Mouse (Mus musculus): ENCODE measurements around the gene Serpine1. TPM values are rescaled to one million over a fixed set of nuclear protein-coding genes. Genes with fewer than 3 reads are reported as not detected.

Serpine1 gene
- polyA plus RNA-seq, 1 experiment from 2014 or later = 0.51 TPM

DNA sequence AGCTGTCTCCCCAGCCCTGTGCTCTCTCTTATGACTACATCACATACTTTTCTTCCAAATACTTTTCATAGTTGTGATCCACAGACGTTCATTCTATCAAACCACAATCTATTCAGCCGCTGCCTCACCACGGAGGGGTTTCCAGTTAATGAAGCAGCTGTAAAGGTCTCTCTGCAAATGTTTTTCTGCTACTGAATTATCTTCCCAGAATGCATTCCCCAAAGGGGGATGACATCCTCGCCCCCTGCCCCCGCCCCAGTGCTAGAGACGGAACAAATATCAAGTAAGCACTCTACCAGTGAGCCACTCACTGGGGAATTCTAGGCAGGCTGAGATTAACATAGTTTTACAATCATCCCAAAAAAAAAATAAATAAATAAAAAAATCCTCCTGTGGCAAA lies 36.0 kb upstream of the Serpine1 start:
- ATAC-seq (ENCODE audit: insufficient number of reproducible peaks, low FRiP score, low TSS enrichment, low read depth) = no peak
- Histone ChIP-seq H3K9ac (no peak overlapping the region), H3K4me3 (replicated peaks) (no peak overlapping the region), H3K27ac (replicated peaks) (no peak overlapping the region), H3K27me3 (no peaks in the 10 kb centered on the region), H3K4me2 (replicated peaks) (no peak overlapping the region), H3K9me3 (replicated peaks) (no peaks in the 10 kb centered on the region), H3K4me1 (peaks cover 12% of the 10 kb centered on the region), H3K36me3 (peaks cover 15% of the 10 kb centered on the region)
- WGBS = 32% methylated on average over 6 of the region's 6 CpGs

DNA sequence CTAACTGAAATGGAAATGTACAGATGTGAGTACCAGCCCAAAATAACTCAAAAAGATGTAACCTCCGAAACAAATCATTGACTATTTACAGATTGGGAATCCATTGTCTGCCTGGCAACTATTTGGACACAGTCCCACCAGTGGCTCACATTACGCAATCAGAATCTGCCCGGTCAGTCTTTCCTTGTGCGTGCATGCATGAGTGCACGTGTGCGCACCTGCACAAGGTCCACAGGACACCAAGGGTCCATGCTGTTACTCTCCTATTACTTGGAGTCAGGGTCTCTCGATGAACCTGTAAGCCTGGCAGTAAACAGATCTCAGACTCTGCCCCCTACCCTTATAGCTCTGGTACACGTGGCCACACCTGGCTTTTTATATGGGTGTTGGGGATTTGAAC lies 35.6 kb upstream of the Serpine1 start:
- Histone ChIP-seq H3K9ac (no peak overlapping the region), H3K4me3 (replicated peaks) (no peak overlapping the region), H3K4me2 (replicated peaks) (no peak overlapping the region), H3K36me3 (peaks cover 11% of the 10 kb centered on the region), H3K27ac (replicated peaks) (no peak overlapping the region), H3K4me1 (peaks cover 16% of the 10 kb centered on the region), H3K27me3 (no peaks in the 10 kb centered on the region), H3K9me3 (replicated peaks) (no peaks in the 10 kb centered on the region)
- no peak for ATAC-seq (ENCODE audit: insufficient number of reproducible peaks, low FRiP score, low TSS enrichment, low read depth)
- 75% methylated on average over 8 of the region's 8 CpGs for WGBS

DNA sequence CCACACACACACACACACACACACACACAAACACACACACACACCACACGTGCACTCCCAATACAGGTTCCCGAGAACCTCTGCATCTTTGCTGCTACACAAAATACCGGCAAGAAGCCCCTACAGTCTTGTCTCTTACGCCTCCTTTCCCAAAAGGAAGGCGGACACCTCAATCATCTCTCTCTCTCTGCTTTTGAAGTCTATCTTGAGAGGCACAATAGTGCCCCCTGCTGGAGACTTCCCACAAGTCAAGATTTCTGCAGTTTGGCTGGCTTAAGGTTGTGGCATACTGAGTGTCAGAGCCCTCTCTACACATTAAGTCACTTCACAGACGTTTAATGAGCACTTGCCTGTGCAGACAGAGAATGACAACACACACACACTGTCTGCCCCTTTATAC lies 35.0 kb upstream of the Serpine1 start:
- Histone ChIP-seq H3K9ac (no peak overlapping the region), H3K4me3 (replicated peaks) (no peak overlapping the region), H3K4me2 (replicated peaks) (0 out of 2 replicates have a peak overlapping the region, but pooled peaks have one; percentile 8), H3K9me3 (replicated peaks) (no peaks in the 10 kb centered on the region), H3K27me3 (no peaks in the 10 kb centered on the region), H3K36me3 (peaks cover 8% of the 10 kb centered on the region; the same call in 1 of the 2 replicates), H3K27ac (replicated peaks) (no peak overlapping the region), H3K4me1 (peaks cover 21% of the 10 kb centered on the region)
- ATAC-seq (ENCODE audit: insufficient number of reproducible peaks, low FRiP score, low TSS enrichment, low read depth) = no peak
- WGBS = 5% methylated on average over 6 of the region's 6 CpGs

DNA sequence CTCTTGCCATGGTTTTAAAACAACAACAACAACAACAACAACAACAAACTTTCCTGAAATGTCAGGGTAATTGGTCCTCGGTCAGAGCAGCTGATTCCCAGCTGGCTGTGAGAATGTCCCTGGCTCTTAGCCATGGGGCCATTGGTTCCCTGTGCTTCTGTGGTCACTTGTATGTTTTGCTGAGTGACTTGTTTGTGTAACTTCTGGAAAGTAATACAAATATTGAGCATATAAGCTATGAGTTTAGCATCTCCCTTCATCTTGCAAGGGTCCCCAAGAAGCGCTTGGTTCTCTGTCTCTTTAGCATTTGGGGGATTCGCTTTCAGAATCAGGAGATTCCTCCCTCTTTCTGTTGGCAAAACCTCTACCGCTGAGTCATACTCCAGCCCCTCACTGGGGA lies 34.4 kb upstream of the Serpine1 start:
- no peak overlapping the region for H3K4me3 ChIP-seq (replicated peaks)
- no peak for ATAC-seq (ENCODE audit: insufficient number of reproducible peaks, low FRiP score, low TSS enrichment, low read depth)
- no peak overlapping the region for H3K4me2 ChIP-seq (replicated peaks)
- no peaks in the 10 kb centered on the region for H3K9me3 ChIP-seq (replicated peaks)
- peaks cover 8% of the 10 kb centered on the region; the same call in 1 of the 2 replicates for H3K36me3 ChIP-seq
- no peaks in the 10 kb centered on the region for H3K27me3 ChIP-seq
- 79% methylated on average over 4 of the region's 4 CpGs for WGBS
- H3K9ac ChIP-seq = no peak overlapping the region
- H3K27ac ChIP-seq (replicated peaks) = no peak overlapping the region
- H3K4me1 ChIP-seq = peaks cover 21% of the 10 kb centered on the region

DNA sequence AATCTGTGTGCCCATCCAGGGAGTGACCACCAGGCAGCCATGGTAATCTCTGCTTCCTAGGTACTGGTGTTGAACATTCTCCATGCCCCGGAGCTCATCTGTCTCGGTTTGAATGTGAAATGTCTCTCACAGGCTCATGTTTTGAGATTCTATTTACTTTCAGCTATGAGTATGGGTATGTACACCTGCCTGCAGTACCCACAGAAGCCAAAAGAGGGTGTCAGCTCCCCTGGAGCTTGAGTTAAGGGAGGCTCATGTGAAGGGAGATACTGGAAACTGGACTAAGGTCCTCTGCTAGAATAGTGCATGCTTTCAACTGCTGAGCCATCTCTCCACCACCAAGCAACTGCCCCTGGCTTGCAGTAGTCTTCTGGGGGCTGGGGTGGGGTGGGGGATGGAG lies 31.9 kb upstream of the Serpine1 start:
- Histone ChIP-seq H3K4me3 (replicated peaks) (no peak overlapping the region), H3K27ac (replicated peaks) (no peak overlapping the region), H3K36me3 (no peaks in the 10 kb centered on the region), H3K4me1 (peaks cover 21% of the 10 kb centered on the region), H3K4me2 (replicated peaks) (no peak overlapping the region), H3K9ac (no peak overlapping the region), H3K9me3 (replicated peaks) (no peaks in the 10 kb centered on the region), H3K27me3 (no peaks in the 10 kb centered on the region)
- WGBS = 87% methylated on average over 2 of the region's 2 CpGs
- ATAC-seq (ENCODE audit: insufficient number of reproducible peaks, low FRiP score, low TSS enrichment, low read depth) = no peak

DNA sequence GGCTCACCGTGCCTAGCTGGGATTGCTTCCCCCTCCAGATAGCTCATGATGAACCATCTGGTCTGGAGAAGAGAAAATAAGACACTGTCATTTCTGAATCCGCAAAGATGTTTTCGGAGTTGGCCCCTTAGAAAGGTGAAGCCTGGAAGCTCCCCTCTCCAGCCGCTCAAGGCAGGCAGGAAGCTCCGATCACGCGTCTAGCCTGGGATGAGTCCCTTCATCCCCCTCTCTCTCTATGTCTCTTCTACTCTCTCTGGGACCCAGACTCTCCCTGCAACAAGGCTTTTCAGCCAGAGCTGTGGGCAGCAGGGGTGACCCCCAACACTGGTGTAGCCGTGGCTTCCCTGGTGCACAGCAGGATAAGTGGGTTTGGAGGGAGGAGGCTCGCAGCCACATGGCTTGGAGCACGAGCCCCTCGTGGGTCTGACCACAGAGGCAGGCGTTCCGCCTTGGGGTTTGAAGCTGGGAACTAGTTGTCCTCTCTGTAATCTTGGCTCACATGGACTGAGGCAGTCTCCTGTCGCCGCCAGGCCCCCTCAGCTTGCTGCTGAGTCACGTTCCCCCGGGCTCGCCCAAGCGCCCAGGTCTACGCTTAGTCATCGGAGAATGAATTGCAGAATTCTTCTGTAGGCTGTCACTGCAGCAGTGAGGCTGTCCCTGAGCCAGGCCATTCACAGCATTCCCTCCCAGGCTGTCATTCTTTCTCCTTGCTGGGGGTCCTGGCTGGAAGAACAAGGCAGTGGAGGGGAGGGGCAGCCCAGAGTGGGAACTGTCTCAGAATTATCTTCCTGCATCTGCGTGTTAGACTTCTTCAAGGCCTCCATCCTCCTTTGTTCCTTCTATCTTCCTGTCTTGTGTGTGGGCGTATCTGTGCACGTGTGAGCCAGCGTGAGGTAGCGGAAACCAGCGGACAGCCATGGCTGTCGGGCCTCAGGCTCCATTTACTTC lies 30.8 kb upstream of the Serpine1 start:
- H3K27ac ChIP-seq (replicated peaks) = peak overlapping the region; percentile 17; the same call in 1 of the 2 replicates
- ATAC-seq (ENCODE audit: insufficient number of reproducible peaks, low FRiP score, low TSS enrichment, low read depth) = peak; percentile 61
- WGBS = 46% methylated on average over 28 of the region's 28 CpGs

DNA sequence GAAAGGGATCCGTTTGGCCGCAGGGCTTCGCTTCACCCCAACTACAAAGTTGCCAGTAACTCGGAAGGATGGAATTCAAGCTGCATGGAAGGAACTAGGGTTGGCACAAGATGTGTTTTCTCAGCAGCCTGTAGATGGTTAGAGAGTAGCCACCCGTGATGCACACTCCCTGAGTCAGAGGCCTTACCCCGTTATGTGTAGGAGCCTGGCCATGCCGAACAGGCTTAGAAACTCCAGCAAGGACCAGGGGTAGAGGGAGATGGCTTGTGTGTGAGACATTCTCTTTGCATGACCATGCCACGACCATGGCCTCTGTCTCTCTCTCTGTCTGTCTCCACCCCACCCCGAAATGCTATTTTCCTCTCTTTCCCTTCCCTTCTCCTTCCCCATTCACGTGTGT lies 30.0 kb upstream of the Serpine1 start:
- WGBS = 69% methylated on average over 10 of the region's 10 CpGs
- ATAC-seq (ENCODE audit: insufficient number of reproducible peaks, low FRiP score, low TSS enrichment, low read depth) = no peak
- no peaks in the 10 kb centered on the region for H3K27me3 ChIP-seq

More for the DNA sequence above, 30.8 kb upstream of the Serpine1 start:
- H3K27me3 ChIP-seq = no peaks in the 10 kb centered on the region
- H3K4me2 ChIP-seq (replicated peaks) = peak overlapping the region; percentile 8; the same call in 1 of the 2 replicates
- no peak overlapping the region for H3K9ac ChIP-seq
- H3K4me3 ChIP-seq (replicated peaks) = no peak overlapping the region
- H3K9me3 ChIP-seq (replicated peaks) = no peaks in the 10 kb centered on the region
- H3K36me3 ChIP-seq = no peaks in the 10 kb centered on the region
- peaks cover 21% of the 10 kb centered on the region for H3K4me1 ChIP-seq

DNA sequence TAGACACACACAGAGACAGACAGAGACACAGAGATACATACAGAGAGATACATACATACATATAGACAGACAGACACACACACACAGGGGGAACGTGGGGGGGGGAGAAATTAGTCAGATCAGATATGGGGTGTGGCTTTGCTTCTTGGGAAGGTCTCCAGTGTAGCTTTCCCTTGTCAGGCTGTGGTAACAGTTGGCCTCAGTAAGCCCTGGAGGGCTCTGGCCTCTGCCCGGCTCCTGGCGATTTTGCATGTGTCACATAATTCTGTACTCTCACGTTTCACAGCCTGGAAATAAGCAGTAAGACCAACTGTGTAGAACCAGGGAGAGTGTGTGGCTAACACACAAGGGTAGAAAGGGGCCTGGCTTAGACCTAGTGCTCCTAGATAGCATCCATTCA lies 28.6 kb upstream of the Serpine1 start:
- Histone ChIP-seq H3K4me2 (replicated peaks) (no peak overlapping the region), H3K4me3 (replicated peaks) (no peak overlapping the region), H3K27ac (replicated peaks) (no peak overlapping the region), H3K27me3 (no peaks in the 10 kb centered on the region), H3K9ac (no peak overlapping the region), H3K9me3 (replicated peaks) (no peaks in the 10 kb centered on the region), H3K4me1 (peaks cover 16% of the 10 kb centered on the region), H3K36me3 (no peaks in the 10 kb centered on the region)
- WGBS = 49% methylated on average over 4 of the region's 4 CpGs
- ATAC-seq (ENCODE audit: insufficient number of reproducible peaks, low FRiP score, low TSS enrichment, low read depth) = no peak

More for the DNA sequence above, 30.0 kb upstream of the Serpine1 start:
- 0 out of 2 replicates have a peak overlapping the region, but pooled peaks have one; percentile 17 for H3K27ac ChIP-seq (replicated peaks)
- peaks cover 21% of the 10 kb centered on the region for H3K4me1 ChIP-seq
- no peak overlapping the region for H3K4me3 ChIP-seq (replicated peaks)
- no peak overlapping the region for H3K9ac ChIP-seq
- H3K36me3 ChIP-seq = no peaks in the 10 kb centered on the region
- H3K9me3 ChIP-seq (replicated peaks) = no peaks in the 10 kb centered on the region
- no peak overlapping the region for H3K4me2 ChIP-seq (replicated peaks)

DNA sequence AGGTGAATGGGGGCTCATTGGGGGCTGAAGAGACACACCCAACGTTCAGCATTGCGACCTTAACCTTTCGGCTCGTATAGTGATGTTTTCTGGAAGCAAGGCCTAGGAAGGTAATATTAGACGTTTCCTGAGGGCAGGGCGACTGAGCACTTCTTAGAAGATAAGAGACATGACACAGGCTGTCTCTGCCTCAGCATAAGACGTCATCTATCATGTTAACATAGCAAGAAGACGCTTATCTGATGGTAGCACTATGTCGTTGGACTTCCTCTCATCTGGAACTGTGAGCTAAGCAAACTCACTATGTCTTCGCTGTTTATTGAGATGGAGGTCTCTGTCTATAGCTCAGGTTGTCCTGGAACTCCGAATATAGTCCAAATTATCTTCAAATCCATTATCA lies 26.4 kb upstream of the Serpine1 start:
- Histone ChIP-seq H3K9me3 (replicated peaks) (no peaks in the 10 kb centered on the region), H3K4me1 (peaks cover 12% of the 10 kb centered on the region), H3K9ac (no peak overlapping the region), H3K36me3 (no peaks in the 10 kb centered on the region), H3K27me3 (no peaks in the 10 kb centered on the region), H3K4me3 (replicated peaks) (no peak overlapping the region), H3K27ac (replicated peaks) (no peak overlapping the region), H3K4me2 (replicated peaks) (no peak overlapping the region)
- ATAC-seq (ENCODE audit: insufficient number of reproducible peaks, low FRiP score, low TSS enrichment, low read depth) = no peak
- WGBS = 60% methylated on average over 11 of the region's 11 CpGs

DNA sequence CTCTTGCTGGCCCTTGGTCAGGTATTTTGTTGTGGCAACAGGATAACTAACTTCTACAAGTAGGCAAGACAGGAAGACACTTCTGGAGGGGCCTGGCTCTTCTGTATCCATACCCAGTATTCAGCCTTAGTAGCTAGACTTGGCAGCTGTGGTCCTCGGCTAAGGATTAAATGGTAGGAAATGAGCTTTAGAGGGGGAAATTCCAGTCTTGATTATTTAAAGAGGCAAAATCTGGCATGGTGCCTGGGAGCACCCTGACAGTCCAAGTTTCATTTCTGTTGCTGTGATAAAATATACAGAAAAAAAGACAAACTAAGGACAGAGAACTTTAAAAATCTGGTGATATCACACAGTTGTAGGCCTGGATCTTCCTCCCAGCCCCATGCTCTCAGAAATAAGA lies 24.0 kb upstream of the Serpine1 start:
- Histone ChIP-seq H3K9ac (no peak overlapping the region), H3K4me3 (replicated peaks) (no peak overlapping the region), H3K4me2 (replicated peaks) (no peak overlapping the region), H3K9me3 (replicated peaks) (no peaks in the 10 kb centered on the region), H3K27me3 (no peaks in the 10 kb centered on the region), H3K36me3 (no peaks in the 10 kb centered on the region), H3K4me1 (0 out of 2 replicates have a peak, but pooled peaks cover 7% of the 10 kb centered on the region), H3K27ac (replicated peaks) (no peak overlapping the region)
- 12% methylated on average over 1 of the region's 1 CpGs for WGBS
- ATAC-seq (ENCODE audit: insufficient number of reproducible peaks, low FRiP score, low TSS enrichment, low read depth) = no peak

DNA sequence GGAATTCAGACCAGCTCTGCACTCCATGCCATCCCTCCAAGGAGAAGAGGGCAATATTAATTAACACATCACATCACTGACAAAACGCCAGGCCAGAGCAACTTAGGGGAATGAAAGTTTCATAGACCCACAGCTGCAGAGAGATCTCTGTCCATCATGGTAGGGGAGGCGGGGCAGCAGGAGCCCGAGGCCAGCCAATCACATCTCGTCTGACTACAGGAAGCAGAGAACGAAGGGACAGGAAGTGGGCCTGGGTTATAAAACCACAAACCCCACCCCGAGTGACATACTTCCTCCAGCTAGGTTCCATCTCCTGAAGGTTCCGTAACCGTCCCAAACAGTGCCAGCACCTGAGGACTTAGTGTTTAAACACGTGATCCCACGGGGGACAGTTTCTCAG lies 23.1 kb upstream of the Serpine1 start:
- no peak for ATAC-seq (ENCODE audit: insufficient number of reproducible peaks, low FRiP score, low TSS enrichment, low read depth)
- Histone ChIP-seq H3K4me1 (0 out of 2 replicates have a peak, but pooled peaks cover 7% of the 10 kb centered on the region), H3K27me3 (no peaks in the 10 kb centered on the region), H3K4me2 (replicated peaks) (no peak overlapping the region), H3K9me3 (replicated peaks) (no peaks in the 10 kb centered on the region), H3K27ac (replicated peaks) (no peak overlapping the region), H3K9ac (no peak overlapping the region), H3K4me3 (replicated peaks) (no peak overlapping the region), H3K36me3 (no peaks in the 10 kb centered on the region)
- 81% methylated on average over 10 of the region's 10 CpGs for WGBS

All from embryonic facial prominence, embryonic 15.5 days (tissue).